Comparison of ENCODE assay signal across 8 mouse cellular contexts in the genomic region with DNA sequence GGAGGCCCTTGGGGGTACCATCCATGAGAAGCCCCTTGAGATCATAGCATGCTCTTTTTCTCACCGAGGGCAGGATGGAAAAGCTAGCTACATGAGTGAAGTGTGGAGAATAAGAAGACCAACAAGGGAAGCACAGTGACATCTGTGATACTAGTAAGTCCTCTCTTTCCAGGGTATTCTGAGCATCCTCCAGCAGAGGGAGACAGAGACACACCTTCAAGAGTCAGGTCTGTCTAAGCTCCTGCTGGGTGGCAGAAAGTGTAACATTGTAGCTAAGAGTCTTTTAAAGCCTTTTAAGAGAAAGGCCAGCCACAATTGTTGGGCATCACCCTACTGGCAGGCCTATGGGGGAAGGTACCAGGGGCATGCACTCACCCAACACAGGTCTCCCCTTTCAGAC. TPM values are rescaled to one million over a fixed set of nuclear protein-coding genes. Genes with fewer than 3 reads are reported as not detected.
DNase-seq lines count a peak whose midpoint lies in the region; ATAC-seq lines count a peak whose summit lies in the region.

No protein-coding gene starts in this region.

- no peaks in the 10 kb centered on the region for H3K27me3 ChIP-seq in hindbrain, embryonic 16.5 days (replicated peaks; ENCODE audit: control insufficient read depth, insufficient read depth, low read length)

- peak; percentile 88 for ATAC-seq in granulocyte monocyte progenitor cell, adult 5-6 weeks (replicated peaks; ENCODE audit: poor library complexity, severe bottlenecking)
- ATAC-seq in megakaryocyte-erythroid progenitor cell, adult 5-6 weeks (replicated peaks; ENCODE audit: low FRiP score, low TSS enrichment, poor library complexity, severe bottlenecking): peak; percentile 80
- no peak for ATAC-seq in hindbrain, embryonic 16.5 days

- no peak overlapping the region for H3K4me3 ChIP-seq in hindbrain, embryonic 16.5 days (ENCODE audit: low read length)

- peak; percentile 17 for DNase-seq in heart, postnatal 4 days
- no peak for DNase-seq in heart, postnatal 25 days (ENCODE audit: low spot score)
- peak; percentile 87 for DNase-seq in 416B (ENCODE audit: low read depth)
- DNase-seq in MN1 (ENCODE audit: low spot score): peak; percentile 61
- no peak for DNase-seq in urinary bladder, adult 18-20 months (ENCODE audit: low spot score in 2 of 2)

- no peak overlapping the region for H3K9ac ChIP-seq in hindbrain, embryonic 16.5 days (ENCODE audit: low read depth, low read length)

- no peaks in the 10 kb centered on the region for H3K4me1 ChIP-seq in hindbrain, embryonic 16.5 days (ENCODE audit: control insufficient read depth, insufficient read depth, low read depth, low read length)

- H3K9me3 ChIP-seq in hindbrain, embryonic 16.5 days (ENCODE audit: control insufficient read depth, low read length): 0 out of 2 replicates have a peak, but pooled peaks cover 2% of the 10 kb centered on the region

- no peaks in the 10 kb centered on the region for H3K36me3 ChIP-seq in hindbrain, embryonic 16.5 days (ENCODE audit: control insufficient read depth, insufficient read depth, low read length)

- H3K4me2 ChIP-seq in hindbrain, embryonic 16.5 days (ENCODE audit: low read length): no peak overlapping the region

- intact Hi-C loops in heart, postnatal 25 days (cut with DNase I): no loop called here

- WGBS in hindbrain, embryonic 16.5 days: 57% methylated on average over 1 of the region's 1 CpGs

- no peak overlapping the region for H3K27ac ChIP-seq in hindbrain, embryonic 16.5 days (ENCODE audit: low read depth, low read length)

RNA-seq across cellular contexts. Expression of gene Crlf2, which starts 43.8 kb away (rescaled TPM):
- 10 to 100 TPM; 16.0 to 16.6 TPM for total RNA-seq in heart, postnatal 4 days (2021)
- 1 to 10 TPM; 6.3 to 7.1 TPM for total RNA-seq in heart, postnatal 25 days (2021)
- 7.5 and 25.7 TPM in 2 replicates for total RNA-seq in granulocyte monocyte progenitor cell, adult 5-6 weeks (2014; fragmentation: Nextera tagmentation)
- total RNA-seq in granulocyte monocyte progenitor cell, adult 5-6 weeks (2017): 18.1 and 23.7 TPM in 2 replicates
- 2.8 and 3.3 TPM in 2 replicates for total RNA-seq in megakaryocyte-erythroid progenitor cell, adult 5-6 weeks (2014; fragmentation: Nextera tagmentation)
- total RNA-seq in megakaryocyte-erythroid progenitor cell, adult 5-6 weeks (2017): 7.7 and 13.2 TPM in 2 replicates
- 18.5 and 20.8 TPM in 2 replicates for polyA plus RNA-seq in hindbrain, embryonic 16.5 days (2015; fragmentation: Nextera tagmentation; extraction: Ambion mirVana)

Comparison
In these comparisons a context has a peak if more than half of its experiments do, and no peak if none do; other contexts are left out.
1. DNase-seq: peak in heart, postnatal 4 days (single experiment), 416B (single experiment) and MN1 (single experiment); none in heart, postnatal 25 days (single experiment) and urinary bladder, adult 18-20 months (0 of 2).